Mouse (Mus musculus) cerebellum, adult 2 months (tissue): ENCODE results near the gene 6820408C15Rik.

ENCODE experiments used
- CTCF ChIP-seq: fragments of 200-500 bp; IDR thresholded peaks from 2 replicates; pipeline ENCODE4 v1.5.1; 2011; ENCODE audit warnings: low read depth, mild to moderate bottlenecking, control low read depth, low read length, moderate library complexity, borderline replicate concordance; ENCODE audit not compliant: insufficient read depth
- POLR2A ChIP-seq: fragments of 200-500 bp; IDR thresholded peaks from 2 replicates; pipeline ENCODE4 v1.6.1; 2011; ENCODE audit warnings: low read length, control low read depth, borderline replicate concordance; ENCODE audit not compliant: insufficient read depth

- TF ChIP-seq POLR2A, result no peak
- no peak for TF ChIP-seq CTCF
These were observed 66.3 kb downstream of the 6820408C15Rik start for GRCm38 (mm10) chr2:152481726-152482125.
